Mouse (Mus musculus) heart, adult 10 weeks (tissue): ENCODE data around the gene Prr29. TPM values are rescaled to one million over a fixed set of nuclear protein-coding genes. Genes with fewer than 3 reads are reported as not detected.

Experiments
- polyA plus RNA-seq: library from polyadenylated mRNA; stranded (reverse); fragments of 350-450 nt; fragmentation: Illumina TruSeq; extraction: RNeasy Lipid Tissue Mini Kit (QIAGEN cat#74804); gene quantifications from one replicate; pipeline ENCODE4 v1.2.3, GENCODE M21; 2014; ENCODE audit warnings: low read depth, low replicate concordance

Gene Prr29
- 1.9 TPM for polyA plus RNA-seq

GRCm38 (mm10) chr11:106365366-106365765 is at the start of gene Prr29:
Gene Prr29 (plus strand): TSS chr11:106365472.

GRCm38 (mm10) chr11:106353188-106353587 is 12.1 kb upstream of the Prr29 start, which contains the start of gene Scn4a:
Gene Scn4a (minus strand): TSS chr11:106353288.

GRCm38 (mm10) chr11:106387791-106388216 is 22.5 kb downstream of the Prr29 start, which contains the start of gene Icam2:
Gene Icam2 (minus strand): TSS chr11:106388075.

Other genes with a start within 250 kb of the Prr29 start
- not detected for gene Gm10840, start 204.6 kb upstream of the Prr29 start, polyA plus RNA-seq
- gene Limd2, start 204.6 kb upstream of the Prr29 start, polyA plus RNA-seq, result 4.6 TPM
- gene Strada, start 163.3 kb upstream of the Prr29 start, polyA plus RNA-seq, result 10.7 TPM
- 116 TPM for gene Ccdc47, start 149.1 kb upstream of the Prr29 start, polyA plus RNA-seq
- 28.4 TPM for gene Ddx42, start 148.5 kb upstream of the Prr29 start, polyA plus RNA-seq
- gene Ftsj3, start 109.4 kb upstream of the Prr29 start, polyA plus RNA-seq, result 29.6 TPM
- 140 TPM for gene Psmc5, start 109.3 kb upstream of the Prr29 start, polyA plus RNA-seq
- gene Smarcd2, start 92.5 kb upstream of the Prr29 start, polyA plus RNA-seq, result 18.9 TPM
- gene Tcam1, start 88.8 kb upstream of the Prr29 start, polyA plus RNA-seq, result not detected
- gene Gh, start 63.6 kb upstream of the Prr29 start, polyA plus RNA-seq, result not detected
- gene Cd79b, start 50.7 kb upstream of the Prr29 start, polyA plus RNA-seq, result 1.9 TPM
- 19.6 TPM for gene Scn4a, start 12.2 kb upstream of the Prr29 start, polyA plus RNA-seq
- gene Icam2, start 22.6 kb downstream of the Prr29 start, polyA plus RNA-seq, result 33.8 TPM
- gene Ern1, start 122.4 kb downstream of the Prr29 start, polyA plus RNA-seq, result 7.5 TPM
- gene Tex2, start 248.0 kb downstream of the Prr29 start, polyA plus RNA-seq, result 31.0 TPM